Mouse (Mus musculus): ENCODE measurements around the gene Timm44. TPM values are rescaled to one million over a fixed set of nuclear protein-coding genes. Genes with fewer than 3 reads are reported as not detected.

Timm44 gene
- polyA plus RNA-seq (2014; fragmentation: Nextera tagmentation; extraction: Ambion mirVana), result 80.7 and 81.1 TPM in 2 replicates

GRCm38 (mm10) chr8:4275275-4276110 is at the start of gene Timm44:
TSS of gene Timm44 (minus strand) at chr8:4275913.
- peaks cover 5% of the 10 kb centered on the region for H3K4me1 ChIP-seq (ENCODE audit: control insufficient read depth, insufficient read depth, low read length)
- H3K27me3 ChIP-seq (ENCODE audit: control insufficient read depth, insufficient read depth, low read length), result no peaks in the 10 kb centered on the region
- peak within 1 kb of the TSS; percentile 59; the same call in 1 of the 2 replicates for H3K27ac ChIP-seq (ENCODE audit: low read length)
- H3K4me3 ChIP-seq (ENCODE audit: low read depth, low read length), result peak within 1 kb of the TSS; percentile 77
- peak; percentile 96 for ATAC-seq (ENCODE audit: insufficient number of reproducible peaks, insufficient read depth, low FRiP score, low read depth)
- H3K4me2 ChIP-seq (replicated peaks; ENCODE audit: low read depth, low read length), result peak within 1 kb of the TSS; percentile 47
- peaks cover 9% of the 10 kb centered on the region for H3K36me3 ChIP-seq (ENCODE audit: control insufficient read depth, insufficient read depth, low read length)
- under 1% methylated on average over 38 of the region's 39 CpGs for WGBS
- H3K9ac ChIP-seq (replicated peaks; ENCODE audit: low read depth, low read length), result peak within 1 kb of the TSS; percentile 77
- H3K9me3 ChIP-seq (ENCODE audit: control insufficient read depth, low read depth, low read length), result no peaks in the 10 kb centered on the region

GRCm38 (mm10) chr8:4324983-4325750 is 49.5 kb upstream of the Timm44 start, which contains the start of the genes Ccl25 and Elavl1:
TSS of gene Ccl25 (plus strand) at chr8:4325210.
TSS of gene Elavl1 (minus strand) at chr8:4325413.
- peaks cover 37% of the 10 kb centered on the region for H3K36me3 ChIP-seq (ENCODE audit: control insufficient read depth, insufficient read depth, low read length)
- peak within 1 kb of the TSS; percentile 99 for H3K4me3 ChIP-seq (ENCODE audit: low read depth, low read length)
- H3K27me3 ChIP-seq (ENCODE audit: control insufficient read depth, insufficient read depth, low read length), result no peaks in the 10 kb centered on the region
- peaks cover 13% of the 10 kb centered on the region for H3K4me1 ChIP-seq (ENCODE audit: control insufficient read depth, insufficient read depth, low read length)
- peak within 1 kb of the TSS; percentile 74 for H3K27ac ChIP-seq (ENCODE audit: low read length)
- H3K4me2 ChIP-seq (replicated peaks; ENCODE audit: low read depth, low read length), result peak within 1 kb of the TSS; percentile 96
- peak; percentile 98 for ATAC-seq (ENCODE audit: insufficient number of reproducible peaks, insufficient read depth, low FRiP score, low read depth)
- H3K9me3 ChIP-seq (ENCODE audit: control insufficient read depth, low read depth, low read length), result no peaks in the 10 kb centered on the region
- WGBS, result under 1% methylated on average over 71 of the region's 78 CpGs
- peak within 1 kb of the TSS; percentile 99 for H3K9ac ChIP-seq (replicated peaks; ENCODE audit: low read depth, low read length)

DNA sequence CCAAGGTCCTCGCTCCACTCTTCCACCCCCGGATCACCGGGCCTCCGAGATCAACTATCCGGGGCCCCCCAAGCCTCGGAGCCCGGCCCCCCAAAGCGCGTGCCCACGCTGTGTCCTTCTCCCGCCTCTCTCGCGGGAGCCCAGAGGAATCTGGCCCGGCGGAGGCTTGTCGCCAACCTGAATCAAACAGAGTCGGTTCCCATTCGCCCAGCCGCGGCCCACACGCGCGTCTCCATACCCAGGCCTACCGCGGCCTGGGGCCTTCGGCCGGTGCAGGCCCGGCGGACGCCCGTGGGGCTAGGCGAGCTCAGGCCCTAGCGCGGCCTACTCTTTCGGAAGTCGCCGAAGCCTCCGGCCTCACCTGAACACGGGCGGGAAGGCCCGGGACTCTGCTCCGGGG is 48.8 kb upstream of the Timm44 start:
- Histone ChIP-seq H3K4me1 (ENCODE audit: control insufficient read depth, insufficient read depth, low read length) (peaks cover 13% of the 10 kb centered on the region), H3K36me3 (ENCODE audit: control insufficient read depth, insufficient read depth, low read length) (peaks cover 40% of the 10 kb centered on the region), H3K9me3 (ENCODE audit: control insufficient read depth, low read depth, low read length) (no peaks in the 10 kb centered on the region), H3K9ac (replicated peaks; ENCODE audit: low read depth, low read length) (peak overlapping the region; percentile 99), H3K4me3 (ENCODE audit: low read depth, low read length) (peak overlapping the region; percentile 99), H3K4me2 (replicated peaks; ENCODE audit: low read depth, low read length) (peak overlapping the region; percentile 96), H3K27me3 (ENCODE audit: control insufficient read depth, insufficient read depth, low read length) (no peaks in the 10 kb centered on the region), H3K27ac (ENCODE audit: low read length) (peak overlapping the region; percentile 74)
- peak; percentile 75 for ATAC-seq (ENCODE audit: insufficient number of reproducible peaks, insufficient read depth, low FRiP score, low read depth)
- under 1% methylated on average over 42 of the region's 42 CpGs for WGBS

DNA sequence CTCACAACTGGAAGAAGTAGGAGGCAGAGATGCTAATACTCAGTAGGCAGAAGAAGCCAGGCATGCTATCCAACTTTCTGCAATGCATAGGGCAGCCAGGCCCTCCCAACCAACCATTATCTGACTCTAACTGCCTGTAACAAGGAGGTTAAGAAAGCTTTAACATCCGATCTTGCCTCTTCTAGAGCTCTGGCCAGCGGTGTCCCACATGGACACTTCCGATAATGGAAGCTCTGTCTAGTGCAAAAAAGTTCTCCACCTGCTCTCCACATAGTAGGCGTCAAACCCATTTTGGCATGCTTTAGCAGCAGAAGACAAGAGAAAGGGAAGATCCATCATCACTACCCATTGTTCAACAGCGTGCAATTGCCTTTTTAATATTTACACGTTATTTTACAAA is 48.2 kb upstream of the Timm44 start:
- under 1% methylated on average over 6 of the region's 6 CpGs for WGBS
- Histone ChIP-seq H3K9me3 (ENCODE audit: control insufficient read depth, low read depth, low read length) (no peaks in the 10 kb centered on the region), H3K9ac (replicated peaks; ENCODE audit: low read depth, low read length) (peak overlapping the region; percentile 99), H3K27me3 (ENCODE audit: control insufficient read depth, insufficient read depth, low read length) (no peaks in the 10 kb centered on the region), H3K36me3 (ENCODE audit: control insufficient read depth, insufficient read depth, low read length) (peaks cover 41% of the 10 kb centered on the region), H3K4me1 (ENCODE audit: control insufficient read depth, insufficient read depth, low read length) (peaks cover 13% of the 10 kb centered on the region), H3K27ac (ENCODE audit: low read length) (no peak overlapping the region), H3K4me2 (replicated peaks; ENCODE audit: low read depth, low read length) (peak overlapping the region; percentile 96), H3K4me3 (ENCODE audit: low read depth, low read length) (peak overlapping the region; percentile 99)
- no peak for ATAC-seq (ENCODE audit: insufficient number of reproducible peaks, insufficient read depth, low FRiP score, low read depth)

DNA sequence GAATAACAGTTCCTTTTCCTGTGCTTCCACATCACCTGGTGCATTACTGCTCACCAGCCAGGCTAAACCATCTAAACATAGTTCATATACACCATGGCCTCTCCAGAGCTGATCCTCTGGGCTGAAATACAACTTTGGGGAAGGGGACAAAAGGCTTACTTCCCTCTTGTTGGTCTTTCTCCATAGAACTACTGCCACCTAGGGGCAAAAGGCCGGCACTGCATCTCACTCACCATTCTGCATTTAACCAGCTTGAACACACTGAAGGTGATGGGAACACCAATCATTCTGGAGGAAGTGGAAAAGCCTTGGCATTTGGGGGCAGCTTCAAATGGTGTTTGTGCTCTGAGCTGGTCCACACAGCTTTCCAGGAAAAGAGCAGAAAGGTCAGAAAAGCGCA is 46.8 kb upstream of the Timm44 start:
- H3K27ac ChIP-seq (ENCODE audit: low read length), result no peak overlapping the region
- H3K4me2 ChIP-seq (replicated peaks; ENCODE audit: low read depth, low read length), result no peak overlapping the region; the same call in 1 of the 2 replicates
- H3K9ac ChIP-seq (replicated peaks; ENCODE audit: low read depth, low read length), result no peak overlapping the region
- no peaks in the 10 kb centered on the region for H3K27me3 ChIP-seq (ENCODE audit: control insufficient read depth, insufficient read depth, low read length)
- no peak for ATAC-seq (ENCODE audit: insufficient number of reproducible peaks, insufficient read depth, low FRiP score, low read depth)
- no peak overlapping the region for H3K4me3 ChIP-seq (ENCODE audit: low read depth, low read length)
- peaks cover 32% of the 10 kb centered on the region for H3K36me3 ChIP-seq (ENCODE audit: control insufficient read depth, insufficient read depth, low read length)
- no peaks in the 10 kb centered on the region for H3K9me3 ChIP-seq (ENCODE audit: control insufficient read depth, low read depth, low read length)
- H3K4me1 ChIP-seq (ENCODE audit: control insufficient read depth, insufficient read depth, low read length), result peaks cover 13% of the 10 kb centered on the region
- 26% methylated on average over 2 of the region's 2 CpGs for WGBS

DNA sequence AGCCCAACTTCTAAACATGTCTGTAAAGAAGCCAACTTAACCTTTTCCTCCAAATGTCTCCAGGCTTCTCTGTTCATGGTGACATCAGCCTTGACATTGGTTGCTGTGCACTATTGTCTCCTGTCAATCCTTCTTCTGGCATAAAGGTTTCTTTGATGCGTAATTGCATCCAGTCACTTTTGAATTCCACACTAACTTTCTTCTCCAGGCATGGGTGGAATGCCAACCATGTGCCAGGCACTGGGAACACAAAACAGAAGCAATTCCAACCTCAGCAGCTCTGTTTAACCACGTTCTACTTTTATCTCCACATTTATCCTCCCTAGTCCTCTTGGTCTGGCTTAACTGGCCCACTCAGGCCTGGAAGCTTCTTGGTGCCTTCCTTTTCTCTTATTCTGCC is 45.3 kb upstream of the Timm44 start:
- Histone ChIP-seq H3K27ac (ENCODE audit: low read length) (no peak overlapping the region), H3K36me3 (ENCODE audit: control insufficient read depth, insufficient read depth, low read length) (peaks cover 32% of the 10 kb centered on the region), H3K9ac (replicated peaks; ENCODE audit: low read depth, low read length) (no peak overlapping the region), H3K9me3 (ENCODE audit: control insufficient read depth, low read depth, low read length) (no peaks in the 10 kb centered on the region), H3K4me1 (ENCODE audit: control insufficient read depth, insufficient read depth, low read length) (peaks cover 13% of the 10 kb centered on the region), H3K4me2 (replicated peaks; ENCODE audit: low read depth, low read length) (no peak overlapping the region), H3K27me3 (ENCODE audit: control insufficient read depth, insufficient read depth, low read length) (no peaks in the 10 kb centered on the region), H3K4me3 (ENCODE audit: low read depth, low read length) (no peak overlapping the region)
- ATAC-seq (ENCODE audit: insufficient number of reproducible peaks, insufficient read depth, low FRiP score, low read depth), result no peak
- WGBS, result 72% methylated on average over 2 of the region's 2 CpGs

DNA sequence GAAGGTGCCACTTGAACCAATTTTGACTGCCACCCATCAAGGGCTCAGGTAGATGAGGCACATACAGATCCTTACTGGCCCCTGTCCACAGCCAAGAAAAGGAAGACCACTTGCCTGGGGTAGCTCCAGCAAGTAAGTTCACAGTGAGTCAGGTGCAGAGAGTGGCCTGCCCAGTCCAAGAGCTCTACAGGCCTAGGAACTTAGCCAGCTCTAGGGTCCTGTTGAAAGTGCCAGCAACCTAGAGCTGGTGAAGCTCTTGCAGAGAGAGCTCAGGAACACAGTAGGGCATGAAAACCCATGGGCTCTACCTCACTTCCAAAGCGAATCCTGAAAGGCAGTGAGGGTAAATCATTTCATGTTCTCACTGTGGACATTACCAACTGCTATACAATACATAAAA is 44.7 kb upstream of the Timm44 start:
- 88% methylated on average over 1 of the region's 1 CpGs for WGBS
- Histone ChIP-seq H3K9me3 (ENCODE audit: control insufficient read depth, low read depth, low read length) (no peaks in the 10 kb centered on the region), H3K27me3 (ENCODE audit: control insufficient read depth, insufficient read depth, low read length) (no peaks in the 10 kb centered on the region), H3K4me1 (ENCODE audit: control insufficient read depth, insufficient read depth, low read length) (peaks cover 13% of the 10 kb centered on the region), H3K4me2 (replicated peaks; ENCODE audit: low read depth, low read length) (no peak overlapping the region), H3K9ac (replicated peaks; ENCODE audit: low read depth, low read length) (no peak overlapping the region), H3K4me3 (ENCODE audit: low read depth, low read length) (no peak overlapping the region), H3K36me3 (ENCODE audit: control insufficient read depth, insufficient read depth, low read length) (peaks cover 32% of the 10 kb centered on the region), H3K27ac (ENCODE audit: low read length) (no peak overlapping the region)
- ATAC-seq (ENCODE audit: insufficient number of reproducible peaks, insufficient read depth, low FRiP score, low read depth), result no peak

DNA sequence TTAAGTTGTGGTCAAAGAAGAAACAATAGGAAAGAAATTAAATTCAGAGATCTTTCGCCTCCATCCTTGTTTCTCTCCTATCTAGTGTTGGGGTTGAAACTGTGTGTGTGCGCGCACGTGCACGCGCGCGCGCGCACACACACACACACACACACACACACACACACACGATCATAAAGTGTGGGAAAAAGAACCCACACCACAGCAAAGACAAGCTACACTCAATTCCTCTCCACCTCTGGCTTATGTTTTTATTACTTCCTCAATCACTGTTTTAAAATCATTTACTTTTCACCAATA is 43.8 kb upstream of the Timm44 start:
- Histone ChIP-seq H3K27ac (ENCODE audit: low read length) (no peak overlapping the region), H3K4me1 (ENCODE audit: control insufficient read depth, insufficient read depth, low read length) (peaks cover 13% of the 10 kb centered on the region), H3K4me2 (replicated peaks; ENCODE audit: low read depth, low read length) (no peak overlapping the region), H3K36me3 (ENCODE audit: control insufficient read depth, insufficient read depth, low read length) (peaks cover 32% of the 10 kb centered on the region), H3K4me3 (ENCODE audit: low read depth, low read length) (no peak overlapping the region), H3K27me3 (ENCODE audit: control insufficient read depth, insufficient read depth, low read length) (no peaks in the 10 kb centered on the region), H3K9me3 (ENCODE audit: control insufficient read depth, low read depth, low read length) (no peaks in the 10 kb centered on the region), H3K9ac (replicated peaks; ENCODE audit: low read depth, low read length) (no peak overlapping the region)
- no peak for ATAC-seq (ENCODE audit: insufficient number of reproducible peaks, insufficient read depth, low FRiP score, low read depth)
- WGBS, result 98% methylated on average over 11 of the region's 11 CpGs
